Mouse (Mus musculus) fat pad, adult 2 months (tissue): ENCODE measurements at regions not wholly inside any gene's neighbourhood (a gene's known extent, or its start where the extent isn't known, plus 50 kb on each side); places are given as distances from the start of the nearest gene placed in this dataset.

Source experiments
- DNase-seq: peaks from one replicate; pipeline ENCODE4 v3.0.0-alpha.2; 2011; ENCODE audit warnings: low read depth, low spot score; ENCODE audit errors: extremely low read depth

- DNase-seq = peak; percentile 50
Observed at GRCm38 (mm10) chr2:23770511-23770910, 198.6 kb upstream of the Spopl start.
